Mouse (Mus musculus) neural tube, embryonic 15.5 days (tissue): Measurements from ENCODE around the gene Utp11. TPM values are rescaled to one million over a fixed set of nuclear protein-coding genes. Genes with fewer than 3 reads are reported as not detected.
"Not testable (repeated sequence)": the region's sequence is repeated elsewhere in the genome, so short reads cannot be mapped to it uniquely, and the experiment has no call there.

Experiments
- ATAC-seq: fragments of 200-750 bp; cut with Nextera tagmentation; 2 replicates; pipeline ENCODE4 v1.8.0; 2017; ENCODE audit warnings: mild to moderate bottlenecking, moderate TSS enrichment, moderate library complexity; ENCODE audit not compliant: low FRiP score
- H3K27ac ChIP-seq: fragments of 300-500 bp; sonication (generic); replicated peaks from 2 replicates; pipeline ENCODE4 v1.5.1; 2015; ENCODE audit warnings: mild to moderate bottlenecking, inconsistent platforms
- H3K27me3 ChIP-seq: fragments of 300-500 bp; sonication (generic); replicated peaks from 2 replicates; pipeline ENCODE4 v1.6.1; 2015; ENCODE audit warnings: inconsistent platforms
- H3K36me3 ChIP-seq: fragments of 300-500 bp; sonication (generic); 2 replicates; pipeline ENCODE4 v1.6.1; 2015; ENCODE audit warnings: inconsistent platforms
- H3K4me1 ChIP-seq: fragments of 300-500 bp; sonication (generic); 2 replicates; pipeline ENCODE4 v1.6.1; 2015; ENCODE audit warnings: inconsistent platforms
- H3K4me2 ChIP-seq: fragments of 300-500 bp; sonication (generic); 2 replicates; pipeline ENCODE4 v1.6.1; 2015; ENCODE audit warnings: inconsistent platforms, mild to moderate bottlenecking, moderate library complexity
- H3K4me3 ChIP-seq: fragments of 300-500 bp; sonication (generic); replicated peaks from 2 replicates; pipeline ENCODE4 v1.5.1; 2015; ENCODE audit warnings: mild to moderate bottlenecking, inconsistent platforms
- H3K9ac ChIP-seq: fragments of 300-500 bp; sonication (generic); replicated peaks from 2 replicates; pipeline ENCODE4 v1.6.1; 2015; ENCODE audit warnings: mild to moderate bottlenecking, inconsistent platforms
- H3K9me3 ChIP-seq: fragments of 300-500 bp; sonication (generic); replicated peaks from 2 replicates; pipeline ENCODE4 v1.6.1; 2016; ENCODE audit warnings: inconsistent platforms
- WGBS: fragments of 180-500 bp; shearing (Covaris S2); methylation state at CpG from one replicate; pipeline ENCODE4 v1.1.7; 2015; ENCODE audit warnings: mixed read lengths; 5-methylcytosine and 5-hydroxymethylcytosine counted together
- polyA plus RNA-seq: library from polyadenylated mRNA; unstranded; fragments of >200 nt; fragmentation: Nextera tagmentation; extraction: Ambion mirVana; gene quantifications from 2 replicates; pipeline ENCODE4 v1.2.1, GENCODE M21; 2015

Gene Utp11
- polyA plus RNA-seq, 1 experiment from 2014 or later, result 41.4 TPM

DNA sequence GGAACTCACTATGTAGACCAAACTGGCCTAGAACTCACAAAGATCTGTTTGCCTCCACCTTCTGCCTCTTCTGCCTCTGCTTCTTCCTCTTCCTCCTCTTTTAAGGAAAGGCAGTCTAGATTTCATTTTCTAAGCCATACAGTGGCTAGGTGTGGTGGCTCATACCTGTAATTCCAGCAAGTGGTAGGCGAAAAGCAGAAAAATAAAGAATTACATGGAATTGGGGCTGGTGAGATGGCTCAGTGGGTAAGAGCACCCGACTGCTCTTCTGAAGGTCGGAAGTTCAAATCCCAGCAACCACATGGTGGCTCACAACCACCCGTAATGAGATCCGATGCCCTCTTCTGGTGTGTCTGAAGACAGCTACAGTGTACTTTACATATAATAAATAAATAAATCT, 20.4 kb upstream of the Utp11 start:
- H3K27me3 ChIP-seq, result peaks cover 20% of the 10 kb centered on the region
- H3K4me3 ChIP-seq, H3K4me2 ChIP-seq, H3K9me3 ChIP-seq, H3K9ac ChIP-seq, ATAC-seq, H3K27ac ChIP-seq: not testable (repeated sequence)
- peaks cover 37% of the 10 kb centered on the region for H3K4me1 ChIP-seq
- peaks cover 19% of the 10 kb centered on the region for H3K36me3 ChIP-seq
- 79% methylated on average over 5 of the region's 5 CpGs for WGBS

DNA sequence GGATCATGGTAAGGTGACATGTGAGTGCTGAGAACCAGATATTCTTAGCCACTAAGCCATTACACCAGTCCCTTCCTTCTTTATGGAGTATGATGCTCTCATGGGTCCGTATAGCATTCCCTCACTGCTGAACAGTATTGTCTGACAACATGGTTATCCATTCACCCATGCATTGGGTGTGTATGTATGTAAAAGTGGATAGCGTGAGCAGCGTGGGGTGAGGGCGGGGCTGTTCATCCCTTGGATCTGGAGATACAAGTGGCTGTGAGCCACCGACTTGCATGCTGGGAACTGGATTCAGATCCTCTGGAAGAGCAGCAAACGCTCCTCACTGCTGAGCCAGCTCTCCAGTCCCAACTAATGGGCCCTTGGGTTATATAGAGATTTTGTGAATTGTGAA, 19.2 kb upstream of the Utp11 start:
- ATAC-seq, result no peak
- Histone ChIP-seq H3K27ac (no peak overlapping the region), H3K9me3 (no peaks in the 10 kb centered on the region), H3K4me2 (no peak overlapping the region), H3K4me3 (no peak overlapping the region), H3K36me3 (peaks cover 8% of the 10 kb centered on the region; the same call in 1 of the 2 replicates), H3K27me3 (peaks cover 20% of the 10 kb centered on the region), H3K9ac (no peak overlapping the region), H3K4me1 (peaks cover 42% of the 10 kb centered on the region)
- 83% methylated on average over 6 of the region's 6 CpGs for WGBS

DNA sequence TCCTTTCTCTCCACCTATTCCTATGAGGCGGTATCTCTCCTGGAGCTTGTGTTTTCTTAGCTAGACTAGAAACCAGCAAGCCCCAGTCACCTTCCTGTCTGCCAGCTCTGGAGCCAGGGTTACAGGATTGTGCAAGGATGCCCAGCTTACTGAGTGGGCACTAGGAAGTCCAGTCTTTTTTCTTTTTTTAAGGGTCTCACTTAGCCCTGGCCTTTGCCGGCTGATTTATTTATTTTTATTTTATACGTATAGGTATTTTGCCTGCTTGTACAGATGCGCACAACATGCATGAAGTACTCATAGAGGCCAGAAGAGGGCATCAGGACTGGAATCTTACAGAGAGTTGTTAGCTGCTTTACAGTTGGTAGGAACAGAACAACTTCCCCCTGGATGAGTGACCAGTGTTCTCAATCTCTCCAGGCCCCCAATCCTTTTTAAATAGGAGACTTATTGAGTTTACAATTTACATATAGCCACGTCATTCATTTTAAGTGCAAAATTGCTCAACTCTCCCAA, 17.4 kb upstream of the Utp11 start:
- no peaks in the 10 kb centered on the region for H3K9me3 ChIP-seq
- H3K27me3 ChIP-seq, result peaks cover 20% of the 10 kb centered on the region
- H3K4me2 ChIP-seq, result no peak overlapping the region
- H3K4me3 ChIP-seq, result no peak overlapping the region
- ATAC-seq, result no peak
- peaks cover 31% of the 10 kb centered on the region for H3K4me1 ChIP-seq
- WGBS, result 16% methylated on average over 5 of the region's 5 CpGs
- H3K27ac ChIP-seq, result no peak overlapping the region
- no peak overlapping the region for H3K9ac ChIP-seq
- H3K36me3 ChIP-seq, result no peaks in the 10 kb centered on the region; the same call in 1 of the 2 replicates

DNA sequence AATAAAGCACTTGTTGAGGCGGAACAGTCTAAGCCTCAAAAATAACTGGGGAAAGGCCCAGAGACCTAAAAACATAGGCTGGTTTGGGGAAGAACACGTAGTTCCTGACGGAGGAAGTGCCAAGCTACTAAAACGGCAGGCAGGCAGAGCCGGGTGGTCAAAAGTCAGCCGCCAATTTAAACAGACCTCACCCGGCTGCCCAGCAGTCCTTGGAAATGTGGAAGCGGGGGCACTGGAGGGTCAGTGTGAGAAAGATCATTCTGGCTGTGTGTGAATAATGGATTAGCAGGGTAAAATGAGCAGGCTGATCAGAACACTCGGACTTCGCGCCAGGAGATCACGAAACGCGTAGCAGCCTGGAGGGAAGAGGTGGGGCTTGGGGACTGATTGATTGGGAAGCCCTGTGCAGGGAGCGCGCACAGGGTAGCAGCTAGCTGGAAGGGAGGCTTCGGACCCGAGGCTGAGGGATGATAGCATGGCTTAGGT, 16.6 kb upstream of the Utp11 start:
- Histone ChIP-seq H3K36me3 (no peaks in the 10 kb centered on the region), H3K9me3 (no peaks in the 10 kb centered on the region), H3K27ac (peak overlapping the region; percentile 49; the same call in 1 of the 2 replicates), H3K9ac (no peak overlapping the region), H3K4me2 (peak overlapping the region; percentile 60), H3K4me3 (0 out of 2 replicates have a peak overlapping the region, but pooled peaks have one; percentile 5), H3K27me3 (peaks cover 20% of the 10 kb centered on the region), H3K4me1 (peaks cover 27% of the 10 kb centered on the region)
- ATAC-seq, result no peak
- WGBS, result 3% methylated on average over 18 of the region's 18 CpGs

DNA sequence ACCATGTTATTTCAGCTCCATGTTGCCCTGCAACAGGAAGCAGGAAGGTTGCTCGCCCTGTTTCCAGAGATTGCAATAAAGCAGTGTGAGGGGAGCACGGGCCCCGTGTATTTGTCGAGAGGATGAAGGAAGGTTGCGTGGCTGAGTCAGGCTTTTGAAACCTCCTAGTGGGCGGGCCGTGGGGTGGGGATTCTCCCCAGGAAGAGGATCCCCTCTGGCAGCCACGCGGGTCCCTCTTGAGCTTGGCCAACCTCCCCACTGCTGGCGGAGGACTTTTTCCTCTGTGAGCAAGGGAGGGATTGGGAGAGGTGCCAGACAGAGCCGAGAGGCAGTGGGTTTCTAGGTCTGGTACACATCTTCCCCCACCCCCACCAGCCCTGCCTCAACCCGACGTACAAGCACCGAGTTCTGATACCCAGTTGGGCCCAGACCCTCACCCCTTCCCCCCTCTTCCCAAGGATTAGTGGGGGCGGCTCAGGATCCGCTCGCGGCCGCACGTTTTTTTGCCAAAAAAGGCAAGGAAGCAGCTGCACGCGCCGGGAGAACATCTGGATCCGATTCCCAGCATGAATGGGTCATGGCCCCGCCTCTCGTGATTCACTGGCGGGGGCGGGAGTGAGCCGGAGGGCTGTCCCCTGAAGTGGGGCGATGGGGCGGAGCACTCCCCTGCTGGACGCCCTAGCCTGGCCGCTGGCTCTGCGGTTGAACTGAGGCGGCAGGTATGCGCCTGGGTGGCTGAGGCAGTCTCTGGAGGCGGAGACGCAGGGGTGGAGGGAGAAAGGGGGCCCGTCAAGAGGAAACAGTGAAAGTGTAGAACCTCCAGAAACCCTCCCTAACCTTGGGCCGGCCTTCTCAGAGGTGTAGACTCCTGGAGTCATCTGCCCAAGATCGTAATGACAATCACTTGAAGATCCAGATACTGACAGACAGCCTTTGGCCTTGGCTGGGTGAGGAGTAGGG, 15.4 kb upstream of the Utp11 start:
- H3K4me3 ChIP-seq, result peak overlapping the region; percentile 33
- no peaks in the 10 kb centered on the region for H3K9me3 ChIP-seq
- peak overlapping the region; percentile 60 for H3K4me2 ChIP-seq
- ATAC-seq, result peak; percentile 40
- no peaks in the 10 kb centered on the region for H3K36me3 ChIP-seq
- H3K27ac ChIP-seq, result peak overlapping the region; percentile 49
- H3K9ac ChIP-seq, result peak overlapping the region; percentile 42; the same call in 1 of the 2 replicates
- H3K4me1 ChIP-seq, result peaks cover 35% of the 10 kb centered on the region
- 3% methylated on average over 41 of the region's 41 CpGs for WGBS
- peaks cover 20% of the 10 kb centered on the region for H3K27me3 ChIP-seq

DNA sequence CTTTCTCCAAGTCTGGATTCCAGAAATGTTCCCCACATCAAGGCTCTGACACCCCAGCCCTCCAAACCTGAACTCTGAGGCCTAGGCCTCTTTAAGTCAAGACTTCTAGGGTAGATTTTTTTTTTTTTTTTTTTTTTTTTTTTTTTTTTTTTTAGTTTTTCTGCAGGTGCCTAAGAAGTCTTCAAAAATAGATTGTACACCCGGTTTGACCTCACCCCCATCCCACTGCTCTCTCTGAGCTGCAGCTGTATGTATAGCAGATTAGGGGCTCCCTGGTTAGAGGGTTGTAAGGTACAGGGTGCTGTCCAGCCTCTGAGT, 14.8 kb upstream of the Utp11 start:
- not testable (repeated sequence) for H3K36me3 ChIP-seq, H3K4me3 ChIP-seq, H3K9ac ChIP-seq, ATAC-seq, H3K9me3 ChIP-seq
- Histone ChIP-seq H3K4me2 (peak overlapping the region; percentile 60), H3K27ac (peak overlapping the region; percentile 49; the same call in 1 of the 2 replicates), H3K27me3 (peaks cover 20% of the 10 kb centered on the region), H3K4me1 (peaks cover 35% of the 10 kb centered on the region)
- WGBS, result 20% methylated on average over 1 of the region's 1 CpGs

DNA sequence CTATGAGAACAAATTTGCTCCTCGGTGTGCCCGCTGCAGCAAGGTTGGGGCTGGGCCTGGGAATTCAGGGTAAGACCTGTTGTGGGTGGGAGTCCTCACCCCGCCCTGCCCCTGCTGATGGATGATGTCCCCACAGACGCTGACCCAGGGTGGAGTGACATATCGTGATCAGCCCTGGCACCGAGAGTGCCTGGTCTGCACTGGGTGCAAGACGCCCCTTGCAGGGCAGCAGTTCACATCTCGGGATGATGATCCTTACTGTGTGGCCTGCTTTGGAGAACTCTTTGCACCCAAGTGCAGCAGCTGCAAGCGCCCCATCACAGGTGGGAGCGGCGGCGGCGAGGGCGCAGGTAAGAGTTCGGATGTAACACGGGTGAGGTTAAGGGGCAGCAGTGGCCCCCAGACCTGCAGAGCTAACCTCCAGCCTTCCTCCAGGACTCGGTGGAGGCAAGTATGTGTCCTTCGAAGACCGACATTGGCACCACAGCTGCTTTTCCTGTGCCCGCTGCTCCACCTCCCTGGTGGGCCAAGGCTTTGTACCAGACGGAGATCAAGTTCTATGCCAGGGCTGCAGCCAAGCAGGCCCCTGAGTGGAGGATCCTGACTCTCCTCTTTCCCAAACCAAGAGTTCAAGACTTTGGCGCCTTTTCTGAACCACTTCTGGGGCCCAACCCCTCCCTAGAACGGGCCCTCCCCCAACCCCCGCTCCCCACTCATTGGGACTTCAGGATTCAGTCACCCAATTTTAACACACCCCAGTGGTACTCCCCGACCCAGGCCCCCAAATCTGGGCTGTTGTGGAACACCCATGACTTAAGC, 14.2 kb upstream of the Utp11 start:
- not testable (repeated sequence) for H3K4me2 ChIP-seq, H3K27ac ChIP-seq, H3K9me3 ChIP-seq, H3K9ac ChIP-seq, H3K4me3 ChIP-seq, ATAC-seq, H3K36me3 ChIP-seq
- 88% methylated on average over 25 of the region's 25 CpGs for WGBS
- H3K27me3 ChIP-seq, result peaks cover 20% of the 10 kb centered on the region
- peaks cover 35% of the 10 kb centered on the region for H3K4me1 ChIP-seq

DNA sequence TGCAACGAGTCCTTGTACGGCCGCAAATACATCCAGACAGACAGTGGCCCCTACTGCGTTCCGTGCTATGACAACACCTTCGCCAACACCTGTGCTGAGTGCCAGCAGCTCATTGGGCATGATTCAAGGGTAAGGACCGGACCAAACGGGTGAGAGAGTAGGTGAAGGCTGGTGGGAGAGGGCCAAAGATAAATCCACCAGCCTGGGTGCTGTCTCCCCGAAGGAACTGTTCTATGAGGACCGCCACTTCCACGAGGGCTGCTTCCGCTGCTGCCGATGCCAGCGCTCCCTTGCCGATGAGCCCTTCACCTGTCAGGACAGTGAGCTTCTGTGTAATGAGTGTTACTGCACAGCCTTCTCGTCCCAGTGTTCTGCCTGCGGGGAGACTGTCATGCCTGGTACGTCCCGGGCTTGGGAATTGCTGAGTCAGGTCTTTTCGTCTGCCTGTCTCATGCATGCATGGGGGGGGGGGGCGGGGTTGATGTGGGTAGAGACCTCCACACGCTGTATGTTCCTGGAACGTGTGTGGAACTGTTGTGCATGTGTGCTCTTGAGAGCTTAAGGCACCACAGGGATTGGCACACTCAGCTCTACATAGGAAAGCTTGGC, 12.4 kb upstream of the Utp11 start:
- no peak for ATAC-seq
- 0 out of 2 replicates have a peak overlapping the region, but pooled peaks have one; percentile 19 for H3K27ac ChIP-seq
- WGBS, result 84% methylated on average over 23 of the region's 23 CpGs

DNA sequence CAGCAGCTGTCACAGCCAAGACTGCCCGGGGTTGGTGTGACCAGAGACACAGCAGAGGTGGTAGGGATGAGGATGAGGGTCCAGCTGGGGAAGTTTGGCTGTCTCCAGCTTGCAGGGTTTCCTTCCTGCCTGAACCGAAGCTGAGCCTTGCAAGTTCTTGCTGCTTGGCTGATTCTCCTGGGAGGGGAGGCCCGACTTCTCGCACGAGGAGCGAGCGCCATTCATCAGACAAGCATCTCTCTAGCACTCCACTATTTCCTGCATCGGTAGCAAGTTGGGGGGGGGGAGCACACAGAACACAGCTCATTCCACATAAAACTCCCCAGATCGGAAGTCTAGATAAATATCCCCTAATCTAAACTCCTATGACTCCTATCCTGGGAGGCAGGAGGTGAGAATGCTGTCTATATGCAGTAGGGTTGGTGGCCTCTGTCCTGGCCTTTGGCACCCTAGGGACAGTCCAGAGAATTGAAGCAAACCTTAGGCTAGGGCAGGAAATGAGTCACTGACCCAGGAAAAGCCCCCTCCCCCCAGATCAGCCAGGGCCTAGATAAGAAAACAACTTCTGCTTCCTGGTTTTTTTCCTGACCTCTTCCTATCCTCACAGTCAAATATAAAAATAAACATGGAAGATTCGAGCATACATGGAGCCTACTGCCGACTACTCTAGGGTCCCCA, 11.5 kb upstream of the Utp11 start:
- H3K9ac ChIP-seq, result no peak overlapping the region; the same call in 1 of the 2 replicates
- peak overlapping the region; percentile 68 for H3K27ac ChIP-seq
- peaks cover 47% of the 10 kb centered on the region for H3K4me1 ChIP-seq
- WGBS, result 30% methylated on average over 11 of the region's 11 CpGs
- H3K36me3 ChIP-seq, result no peaks in the 10 kb centered on the region
- peak overlapping the region; percentile 1; the same call in 1 of the 2 replicates for H3K4me2 ChIP-seq
- H3K9me3 ChIP-seq, result no peaks in the 10 kb centered on the region
- peaks cover 28% of the 10 kb centered on the region for H3K27me3 ChIP-seq
- H3K4me3 ChIP-seq, result no peak overlapping the region
- ATAC-seq, result no peak

More for the DNA sequence above, 12.4 kb upstream of the Utp11 start:
- H3K9me3 ChIP-seq, result no peaks in the 10 kb centered on the region
- no peak overlapping the region for H3K4me2 ChIP-seq
- H3K4me3 ChIP-seq, result no peak overlapping the region
- H3K27me3 ChIP-seq, result peaks cover 30% of the 10 kb centered on the region
- H3K4me1 ChIP-seq, result peaks cover 44% of the 10 kb centered on the region
- no peak overlapping the region for H3K9ac ChIP-seq
- H3K36me3 ChIP-seq, result no peaks in the 10 kb centered on the region

DNA sequence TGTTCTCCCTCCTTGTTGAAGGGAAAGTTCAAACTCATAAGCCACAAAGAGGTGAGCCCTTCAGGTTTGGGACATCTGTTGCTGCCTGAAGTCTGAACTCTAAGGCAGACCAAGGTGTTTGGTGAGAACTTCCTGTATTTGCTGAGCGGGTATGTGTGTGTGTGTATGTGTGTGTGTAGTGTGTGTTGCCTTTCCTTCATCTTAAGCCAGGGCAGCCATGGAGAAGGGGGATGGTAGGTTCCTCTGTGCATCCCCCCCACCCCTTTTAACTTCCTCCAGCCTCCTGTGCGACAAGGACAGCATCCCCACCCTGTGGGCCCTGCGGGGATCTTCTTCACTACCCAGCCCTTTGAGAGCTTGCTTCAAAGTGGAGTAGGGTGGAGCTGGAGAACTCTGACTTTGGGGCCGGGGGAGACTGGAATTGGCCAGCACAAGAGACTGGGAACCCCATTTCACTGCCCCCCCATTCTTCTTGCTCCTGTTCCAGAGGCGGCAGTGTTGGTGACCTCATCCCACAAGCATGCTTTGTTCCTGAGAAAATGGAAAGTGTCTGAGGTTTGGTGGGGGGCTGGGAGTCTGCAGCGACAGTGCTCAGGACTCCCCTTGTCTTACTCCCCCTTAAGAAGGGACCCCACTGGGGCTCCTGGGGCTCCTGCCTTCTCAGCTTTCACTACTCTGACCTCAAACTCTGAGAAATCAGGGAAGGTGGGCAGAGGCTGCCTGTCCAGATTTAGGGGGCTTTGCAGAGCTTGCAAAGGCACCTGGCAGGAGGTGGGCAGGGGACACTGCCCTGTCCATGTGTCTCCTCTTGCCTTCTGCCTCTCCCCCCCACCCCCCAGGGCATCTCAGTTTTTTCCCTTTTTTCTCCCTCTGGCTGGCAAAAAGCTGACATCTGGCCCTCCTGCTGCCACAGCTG, 10.7 kb upstream of the Utp11 start:
- Histone ChIP-seq H3K4me2 (peak overlapping the region; percentile 1; the same call in 1 of the 2 replicates), H3K4me3 (no peak overlapping the region), H3K9me3 (no peaks in the 10 kb centered on the region), H3K9ac (no peak overlapping the region; the same call in 1 of the 2 replicates), H3K4me1 (peaks cover 43% of the 10 kb centered on the region), H3K36me3 (no peaks in the 10 kb centered on the region), H3K27me3 (peaks cover 28% of the 10 kb centered on the region), H3K27ac (peak overlapping the region; percentile 68)
- no peak for ATAC-seq
- 12% methylated on average over 6 of the region's 6 CpGs for WGBS
